Mouse (Mus musculus): ENCODE data around the gene Nr6a1. TPM values are rescaled to one million over a fixed set of nuclear protein-coding genes. Genes with fewer than 3 reads are reported as not detected.

The Nr6a1 gene
- polyA plus RNA-seq, 1 experiment, result 7.9 TPM

- Histone ChIP-seq H3K27ac (ENCODE audit: insufficient read depth, low read length) (no peak overlapping the region), H3K4me1 (ENCODE audit: control insufficient read depth, insufficient read depth, low read length) (no peaks in the 10 kb centered on the region), H3K4me3 (ENCODE audit: insufficient read depth, low read length) (no peak overlapping the region)
- no peak for TF ChIP-seq POLR2A (IDR thresholded peaks at IDR 0.05; ENCODE audit: extremely low read depth, insufficient read depth, low read length)
- no peak for TF ChIP-seq CTCF (IDR thresholded peaks at IDR 0.05; ENCODE audit: extremely low read depth, insufficient read depth, low read length)
These were observed 192.8 kb downstream of the Nr6a1 start for GRCm38 (mm10) chr2:38734721-38735120.

- H3K4me3 ChIP-seq (ENCODE audit: insufficient read depth, low read length), result no peak overlapping the region
- H3K27ac ChIP-seq (ENCODE audit: insufficient read depth, low read length), result no peak overlapping the region
- TF ChIP-seq POLR2A (IDR thresholded peaks at IDR 0.05; ENCODE audit: extremely low read depth, insufficient read depth, low read length) (no peak), CTCF (IDR thresholded peaks at IDR 0.05; ENCODE audit: extremely low read depth, insufficient read depth, low read length) (no peak)
- no peaks in the 10 kb centered on the region for H3K4me1 ChIP-seq (ENCODE audit: control insufficient read depth, insufficient read depth, low read length)
These were observed 197.1 kb downstream of the Nr6a1 start for GRCm38 (mm10) chr2:38730331-38730827.

DNA sequence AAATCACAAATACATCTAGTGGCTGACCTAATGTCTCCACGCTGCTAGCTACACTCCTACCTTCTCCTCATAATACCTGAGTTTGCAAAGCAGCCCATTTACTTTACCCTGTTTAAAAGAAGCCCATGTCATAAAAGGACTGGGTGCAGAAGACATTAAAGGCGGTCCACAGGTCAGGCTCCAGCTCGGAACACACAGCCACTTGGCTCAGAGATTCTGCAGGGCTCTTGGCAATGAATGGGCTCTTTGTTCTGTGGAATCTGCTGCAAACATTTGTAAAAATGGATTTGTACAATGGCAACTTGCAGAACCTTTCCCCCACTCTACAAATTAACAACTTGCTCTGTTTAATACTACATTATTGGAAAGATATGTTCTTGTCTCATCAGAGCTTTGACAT, 202.1 kb downstream of the Nr6a1 start:
- H3K4me3 ChIP-seq (ENCODE audit: insufficient read depth, low read length), result no peak overlapping the region
- no peaks in the 10 kb centered on the region for H3K4me1 ChIP-seq (ENCODE audit: control insufficient read depth, insufficient read depth, low read length)
- TF ChIP-seq CTCF (IDR thresholded peaks at IDR 0.05; ENCODE audit: extremely low read depth, insufficient read depth, low read length), result no peak
- TF ChIP-seq POLR2A (IDR thresholded peaks at IDR 0.05; ENCODE audit: extremely low read depth, insufficient read depth, low read length), result no peak
- H3K27ac ChIP-seq (ENCODE audit: insufficient read depth, low read length), result no peak overlapping the region

DNA sequence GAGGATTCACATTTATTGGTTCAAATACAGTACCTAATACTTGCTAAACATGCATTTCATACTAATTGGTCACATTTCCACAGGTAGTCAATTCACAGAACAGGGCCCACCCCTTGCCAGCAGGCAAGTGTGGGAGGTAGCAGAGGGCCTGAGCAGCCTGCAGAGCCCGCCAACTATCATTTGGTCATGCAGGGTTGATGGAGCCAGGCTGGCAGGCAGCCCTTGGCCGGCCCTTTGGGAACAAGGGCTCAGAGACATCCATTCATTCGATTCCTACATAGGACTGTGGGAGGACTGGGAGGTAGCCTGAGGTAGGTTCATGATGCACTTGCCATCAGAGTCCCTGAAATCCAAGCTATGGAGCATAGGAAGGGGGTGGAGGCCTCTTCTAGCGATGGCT, 204.1 kb downstream of the Nr6a1 start:
- Histone ChIP-seq H3K4me3 (ENCODE audit: insufficient read depth, low read length) (no peak overlapping the region), H3K27ac (ENCODE audit: insufficient read depth, low read length) (no peak overlapping the region), H3K4me1 (ENCODE audit: control insufficient read depth, insufficient read depth, low read length) (no peaks in the 10 kb centered on the region)
- TF ChIP-seq CTCF (IDR thresholded peaks at IDR 0.05; ENCODE audit: extremely low read depth, insufficient read depth, low read length) (no peak), POLR2A (IDR thresholded peaks at IDR 0.05; ENCODE audit: extremely low read depth, insufficient read depth, low read length) (no peak)

DNA sequence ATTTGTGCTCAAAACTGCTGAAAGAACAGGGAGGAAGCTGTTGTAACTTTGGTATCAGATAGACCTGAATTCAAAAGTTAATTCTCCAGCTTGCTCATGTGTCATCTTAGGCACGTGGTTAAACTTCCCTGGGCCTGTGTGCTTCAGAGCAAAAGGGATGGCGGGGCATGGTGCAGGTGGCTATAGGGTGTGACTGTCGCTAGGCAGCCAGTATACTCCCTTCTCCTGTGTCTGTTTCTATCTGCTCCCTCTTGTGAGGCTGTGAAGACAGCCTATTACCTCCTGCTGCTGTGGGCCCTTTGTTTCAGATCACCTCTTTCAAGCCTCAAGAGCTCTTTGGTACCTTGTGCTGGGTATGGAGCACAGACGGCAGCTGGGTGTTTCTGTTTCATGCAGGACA, 205.4 kb downstream of the Nr6a1 start:
- TF ChIP-seq CTCF (IDR thresholded peaks at IDR 0.05; ENCODE audit: extremely low read depth, insufficient read depth, low read length) (no peak), POLR2A (IDR thresholded peaks at IDR 0.05; ENCODE audit: extremely low read depth, insufficient read depth, low read length) (no peak)
- Histone ChIP-seq H3K4me3 (ENCODE audit: insufficient read depth, low read length) (no peak overlapping the region), H3K4me1 (ENCODE audit: control insufficient read depth, insufficient read depth, low read length) (no peaks in the 10 kb centered on the region), H3K27ac (ENCODE audit: insufficient read depth, low read length) (no peak overlapping the region)

DNA sequence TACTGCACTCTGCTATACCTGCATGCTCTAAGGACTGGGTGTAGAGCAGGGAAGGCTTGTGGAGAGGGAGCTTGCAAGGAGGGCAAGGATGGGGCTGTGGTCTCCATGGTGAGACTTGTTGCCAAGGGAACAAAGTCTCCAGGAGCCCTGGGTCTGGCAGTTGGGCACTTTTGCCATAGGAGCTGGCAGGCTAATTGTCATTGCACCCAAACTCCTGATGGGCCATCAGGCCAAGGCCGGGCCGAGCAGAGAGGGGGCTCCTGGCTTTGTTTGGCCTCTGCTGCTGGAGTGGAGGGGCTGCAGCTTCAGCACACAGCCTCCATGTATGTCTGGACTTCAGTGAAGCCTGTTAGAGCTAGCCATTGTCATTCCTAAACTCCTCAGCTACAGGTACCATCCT, 206.8 kb downstream of the Nr6a1 start:
- no peak overlapping the region for H3K4me3 ChIP-seq (ENCODE audit: insufficient read depth, low read length)
- H3K4me1 ChIP-seq (ENCODE audit: control insufficient read depth, insufficient read depth, low read length), result no peaks in the 10 kb centered on the region
- no peak overlapping the region for H3K27ac ChIP-seq (ENCODE audit: insufficient read depth, low read length)
- TF ChIP-seq POLR2A (IDR thresholded peaks at IDR 0.05; ENCODE audit: extremely low read depth, insufficient read depth, low read length), result no peak
- no peak for TF ChIP-seq CTCF (IDR thresholded peaks at IDR 0.05; ENCODE audit: extremely low read depth, insufficient read depth, low read length)

DNA sequence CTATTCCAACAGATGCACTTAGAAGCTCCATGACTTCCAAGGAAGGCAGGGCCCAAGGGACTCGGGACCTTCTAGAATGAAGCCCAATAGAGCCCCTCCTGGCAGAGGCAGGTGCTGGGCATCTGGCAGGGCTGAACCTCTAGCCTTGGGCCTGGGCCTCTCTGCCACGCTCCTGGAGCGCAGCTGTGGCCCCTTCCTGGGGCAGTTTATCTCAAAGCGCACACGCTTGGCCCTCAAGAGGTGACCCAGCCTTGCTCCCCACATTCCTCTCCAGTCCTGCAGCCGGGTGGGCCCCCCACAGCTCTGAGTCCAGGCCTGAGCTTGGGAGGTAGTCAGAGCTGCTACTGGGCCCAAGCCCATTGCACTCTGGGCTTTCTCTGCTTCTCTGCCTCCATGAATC, 208.1 kb downstream of the Nr6a1 start:
- no peak for TF ChIP-seq POLR2A (IDR thresholded peaks at IDR 0.05; ENCODE audit: extremely low read depth, insufficient read depth, low read length)
- no peak for TF ChIP-seq CTCF (IDR thresholded peaks at IDR 0.05; ENCODE audit: extremely low read depth, insufficient read depth, low read length)
- H3K27ac ChIP-seq (ENCODE audit: insufficient read depth, low read length), result no peak overlapping the region
- no peak overlapping the region for H3K4me3 ChIP-seq (ENCODE audit: insufficient read depth, low read length)
- H3K4me1 ChIP-seq (ENCODE audit: control insufficient read depth, insufficient read depth, low read length), result no peaks in the 10 kb centered on the region

- TF ChIP-seq CTCF (IDR thresholded peaks at IDR 0.05; ENCODE audit: extremely low read depth, insufficient read depth, low read length) (no peak), POLR2A (IDR thresholded peaks at IDR 0.05; ENCODE audit: extremely low read depth, insufficient read depth, low read length) (no peak)
- no peak overlapping the region for H3K27ac ChIP-seq (ENCODE audit: insufficient read depth, low read length)
- no peak overlapping the region for H3K4me3 ChIP-seq (ENCODE audit: insufficient read depth, low read length)
- no peaks in the 10 kb centered on the region for H3K4me1 ChIP-seq (ENCODE audit: control insufficient read depth, insufficient read depth, low read length)
These were observed 208.8 kb downstream of the Nr6a1 start for GRCm38 (mm10) chr2:38718676-38719075.

- H3K4me3 ChIP-seq (ENCODE audit: insufficient read depth, low read length), result no peak overlapping the region
- H3K4me1 ChIP-seq (ENCODE audit: control insufficient read depth, insufficient read depth, low read length), result no peaks in the 10 kb centered on the region
- no peak overlapping the region for H3K27ac ChIP-seq (ENCODE audit: insufficient read depth, low read length)
- TF ChIP-seq POLR2A (IDR thresholded peaks at IDR 0.05; ENCODE audit: extremely low read depth, insufficient read depth, low read length), result no peak
These were observed 210.1 kb downstream of the Nr6a1 start for GRCm38 (mm10) chr2:38717436-38717835.

GRCm38 (mm10) chr2:38714324-38714723, 213.2 kb downstream of the Nr6a1 start, which contains the start of gene Nr5a1:
Nr5a1 (minus strand) TSS chr2:38714542.
- Histone ChIP-seq H3K27ac (ENCODE audit: insufficient read depth, low read length) (no peak within 1 kb of the TSS), H3K4me3 (ENCODE audit: insufficient read depth, low read length) (no peak within 1 kb of the TSS), H3K4me1 (ENCODE audit: control insufficient read depth, insufficient read depth, low read length) (no peaks in the 10 kb centered on the region)
- TF ChIP-seq CTCF (IDR thresholded peaks at IDR 0.05; ENCODE audit: extremely low read depth, insufficient read depth, low read length) (no peak), POLR2A (IDR thresholded peaks at IDR 0.05; ENCODE audit: extremely low read depth, insufficient read depth, low read length) (no peak)
